Mouse (Mus musculus): ENCODE results near the gene Fryl.
A peak's percentile ranks its signal among the peaks of the same experiment; 100 is the strongest.

The Fryl gene

DNA sequence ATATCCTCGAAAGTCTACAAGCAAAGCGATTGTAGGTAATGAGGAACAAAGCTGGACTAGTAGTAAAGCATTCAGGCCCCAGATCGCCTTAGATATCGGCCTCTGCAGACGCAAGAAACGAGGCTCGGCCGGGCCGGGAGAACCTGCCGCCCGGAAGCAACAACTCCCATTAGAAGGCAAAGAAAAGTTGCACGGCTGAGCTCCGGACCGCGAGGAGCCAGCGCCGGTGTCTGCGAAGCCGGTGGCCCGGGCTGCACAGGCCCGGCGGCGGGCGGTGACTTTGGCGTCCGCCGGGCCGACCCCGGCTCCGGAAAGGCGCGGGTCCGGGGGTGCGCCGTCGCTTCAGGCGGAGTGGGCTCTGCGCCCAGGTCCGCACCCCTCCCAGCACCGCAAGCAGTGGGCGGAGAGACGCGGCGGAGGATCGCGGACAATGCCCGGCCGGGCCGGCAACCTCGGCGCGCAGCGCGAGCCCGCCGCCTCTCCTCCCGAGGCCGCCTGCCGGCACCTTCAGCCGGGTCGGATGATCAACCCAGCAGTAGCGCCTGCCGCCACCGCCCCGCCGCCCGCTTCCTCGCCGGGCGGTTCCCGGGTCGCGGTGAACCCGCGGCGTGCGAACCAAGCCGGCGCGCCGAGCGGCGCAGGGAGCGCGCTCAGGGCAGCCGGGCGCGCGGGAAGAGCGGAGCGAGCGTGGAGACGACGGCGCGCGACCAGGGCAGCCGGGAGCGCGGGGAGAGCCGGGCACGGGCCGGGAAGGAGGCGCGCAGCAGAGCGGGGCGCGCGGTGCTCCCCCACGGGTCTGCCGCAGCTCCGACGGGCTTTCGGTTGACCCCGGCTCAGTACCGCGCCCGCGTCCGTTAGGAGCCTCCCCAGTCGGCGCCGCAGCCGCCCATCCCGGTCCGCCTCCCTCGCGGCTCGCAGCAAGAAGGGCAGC, 833 bp downstream of the Fryl start:
- peak; percentile 65 for DNase-seq

GRCm38 (mm10) chr5:73254660-73255059, 1.8 kb downstream of the Fryl start:
- DNase-seq, result peak; percentile 42

GRCm38 (mm10) chr5:73252739-73253138, 3.7 kb downstream of the Fryl start:
- DNase-seq, result no peak

DNA sequence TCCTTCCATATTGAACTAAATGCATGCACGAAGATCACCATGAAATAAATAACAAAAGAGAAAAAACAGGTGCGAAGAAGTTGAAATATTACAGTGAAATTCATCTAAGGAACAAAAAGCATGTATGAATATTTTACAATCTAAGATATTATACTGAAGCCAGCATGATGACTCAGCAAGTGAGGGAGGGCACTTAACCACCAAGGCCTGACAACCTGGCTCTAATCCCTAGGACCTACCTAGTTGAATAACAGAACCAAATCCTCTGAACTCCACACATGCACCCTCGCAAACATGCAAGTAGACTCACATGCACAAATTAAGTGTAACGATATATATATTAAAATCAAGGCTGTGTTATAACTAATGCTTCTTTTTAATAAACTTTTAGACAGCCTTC, 7.1 kb downstream of the Fryl start:
- no peak for DNase-seq

DNA sequence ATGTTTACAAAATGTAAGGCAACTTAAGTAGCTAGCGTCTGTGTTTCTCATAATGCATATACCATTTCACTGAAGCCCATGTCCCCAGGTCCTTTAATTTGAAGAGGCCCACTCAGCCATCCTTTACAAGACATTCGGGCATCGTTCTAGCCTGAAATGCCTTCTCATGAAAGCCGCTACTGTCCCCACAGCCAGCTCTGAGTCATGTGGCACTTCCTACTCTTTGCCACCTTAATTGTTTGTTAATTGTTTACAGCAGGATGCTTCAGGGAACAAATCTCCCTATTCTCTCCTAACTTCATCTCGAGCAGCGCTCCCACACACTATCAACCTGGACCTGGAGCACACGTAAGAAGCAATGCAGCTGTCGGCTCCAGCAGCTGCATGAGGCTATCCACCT, 8.2 kb downstream of the Fryl start:
- no peak for DNase-seq

DNA sequence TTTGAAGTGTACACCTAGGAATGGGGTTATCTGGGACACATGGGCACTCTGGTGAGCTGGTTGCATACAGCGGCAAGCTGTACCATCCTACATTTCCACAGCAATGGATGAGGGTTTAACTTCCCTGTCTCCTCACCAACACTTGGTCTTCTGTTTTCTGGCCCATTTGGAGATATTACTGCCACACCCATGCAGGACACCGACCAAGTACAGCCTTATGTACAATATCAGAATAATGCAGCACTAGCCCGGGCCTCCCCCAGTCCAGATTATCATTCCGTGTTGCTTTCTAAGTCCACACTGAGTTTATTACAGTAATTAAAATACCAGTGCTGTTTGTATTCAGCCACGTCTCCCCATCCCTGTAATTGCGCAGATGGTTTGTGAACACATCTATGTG, 10.0 kb downstream of the Fryl start:
- DNase-seq, result no peak

DNA sequence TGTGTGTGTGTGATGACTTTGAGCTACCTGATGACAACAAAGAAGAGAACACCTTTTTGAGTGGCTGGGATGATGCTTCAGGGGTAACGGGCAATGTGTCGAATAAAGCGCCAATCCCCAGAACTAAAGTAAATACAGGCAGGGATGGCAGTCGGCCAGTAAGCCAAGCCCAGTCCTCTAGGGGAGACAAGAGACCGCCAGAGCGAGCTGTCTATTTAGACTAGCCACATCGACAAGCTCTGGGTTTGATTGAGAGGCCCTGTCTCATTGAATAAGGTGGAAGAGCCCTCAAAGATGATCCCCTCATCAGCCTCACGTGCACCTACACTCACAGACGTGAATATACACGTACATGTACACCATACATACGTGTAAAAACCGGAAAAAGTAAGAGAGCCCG, 12.0 kb downstream of the Fryl start:
- no peak for DNase-seq

- DNase-seq, result no peak
These were observed 14.5 kb downstream of the Fryl start for GRCm38 (mm10) chr5:73241966-73242365.

DNA sequence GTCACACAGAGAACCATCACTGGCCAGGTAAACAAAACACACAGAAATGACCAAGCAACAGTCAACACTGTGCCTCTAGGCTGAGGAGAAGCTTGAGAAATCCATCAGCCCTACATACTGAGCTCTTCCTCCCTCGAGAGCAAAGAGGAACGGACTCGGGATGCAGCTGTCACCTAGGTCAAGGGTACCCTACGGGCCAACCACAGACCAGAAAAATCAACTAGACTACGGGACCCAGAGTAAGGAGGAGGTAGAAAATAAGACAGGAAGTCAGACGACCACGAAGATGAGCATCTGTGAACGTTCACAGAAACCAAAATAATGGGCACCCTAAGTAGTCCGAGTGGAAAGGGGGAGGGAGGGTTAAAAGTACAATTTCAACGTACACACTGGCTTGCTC, 15.1 kb downstream of the Fryl start:
- peak; percentile 53 for DNase-seq

GRCm38 (mm10) chr5:73240391-73240790, 16.0 kb downstream of the Fryl start:
- no peak for DNase-seq

DNA sequence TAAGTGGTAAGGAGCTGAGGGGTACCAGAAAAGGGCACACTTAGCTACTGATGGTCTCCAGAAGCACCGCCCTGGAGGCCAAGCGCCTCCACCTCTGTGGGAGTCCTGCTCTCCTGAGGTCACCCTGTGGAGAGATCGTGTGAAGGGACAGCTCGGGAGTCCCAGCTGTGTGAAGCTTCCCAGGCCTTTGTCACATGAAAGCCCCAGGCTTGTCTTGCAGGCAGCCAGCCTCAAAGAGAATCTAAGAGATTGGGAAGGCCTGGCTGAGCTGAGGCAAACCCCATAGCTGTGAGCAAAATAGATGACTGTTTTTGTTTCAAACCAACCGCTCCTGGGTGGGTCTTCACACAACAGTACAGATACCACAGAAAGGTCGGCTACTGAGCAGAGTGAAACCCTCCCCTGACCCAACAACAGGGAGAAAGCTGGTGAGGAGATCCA, 19.5 kb downstream of the Fryl start:
- DNase-seq, result peak; percentile 21

DNA sequence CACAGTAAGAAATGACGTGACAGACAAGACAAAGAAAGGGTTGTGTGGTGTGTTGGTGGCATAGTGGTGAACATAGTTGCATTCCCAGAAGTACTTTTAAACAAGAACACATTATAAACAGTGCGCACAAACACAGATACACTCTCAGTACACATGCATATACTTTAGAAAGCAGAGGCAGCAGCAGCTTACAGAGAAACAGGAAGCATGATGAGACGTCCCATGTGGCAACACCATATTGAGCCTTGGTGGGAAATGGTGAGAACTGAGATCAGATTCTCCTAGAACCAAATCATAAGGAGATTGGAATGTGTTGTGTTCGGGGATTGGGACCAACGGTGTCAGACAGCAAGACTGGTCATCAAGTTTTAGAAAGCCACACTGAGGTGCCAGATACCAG, 21.2 kb downstream of the Fryl start:
- DNase-seq, result no peak

GRCm38 (mm10) chr5:73233018-73233881, 23.2 kb downstream of the Fryl start:
- no peak for DNase-seq

DNA sequence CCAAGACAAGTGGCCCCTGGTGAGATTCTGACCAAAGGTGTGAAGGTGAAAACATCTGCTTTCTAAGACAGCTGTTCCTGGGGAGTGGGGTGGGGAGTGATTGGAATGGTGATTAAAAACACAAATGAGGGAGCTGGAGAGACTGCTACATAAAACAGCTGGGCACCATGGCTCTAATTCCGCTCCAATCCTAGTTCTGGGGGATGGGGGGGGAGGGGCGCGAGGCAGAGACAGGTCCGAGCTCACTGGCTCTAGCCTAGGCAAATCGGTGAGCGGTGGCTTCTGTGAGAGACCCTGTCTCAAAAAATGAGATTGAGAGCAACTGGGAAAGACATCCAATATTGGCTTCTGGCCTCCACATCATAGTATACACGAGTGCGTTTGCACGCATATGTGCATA, 24.2 kb downstream of the Fryl start:
- DNase-seq, result no peak

DNA sequence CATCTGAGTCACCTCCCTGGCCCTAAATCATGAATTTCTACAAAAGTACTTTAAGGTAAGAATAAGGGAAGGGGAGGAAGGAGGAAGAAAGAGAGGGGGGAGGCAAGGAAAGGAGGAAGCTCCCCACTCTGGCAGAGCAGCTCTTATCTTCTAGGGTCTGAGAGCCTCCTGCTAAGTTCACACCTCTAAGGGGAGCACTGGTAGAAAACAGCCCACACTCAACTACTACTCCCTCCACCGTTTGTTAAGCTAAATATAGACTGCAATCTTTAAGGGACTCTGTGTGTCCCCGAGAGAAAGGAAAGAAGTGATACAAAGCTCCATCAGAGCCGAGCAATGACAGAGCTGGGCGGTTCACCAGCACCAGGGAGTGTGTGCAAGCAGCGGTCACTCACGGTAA, 24.6 kb downstream of the Fryl start:
- DNase-seq, result no peak

- no peak for DNase-seq
These were observed 26.2 kb downstream of the Fryl start for GRCm38 (mm10) chr5:73230171-73230570.

DNA sequence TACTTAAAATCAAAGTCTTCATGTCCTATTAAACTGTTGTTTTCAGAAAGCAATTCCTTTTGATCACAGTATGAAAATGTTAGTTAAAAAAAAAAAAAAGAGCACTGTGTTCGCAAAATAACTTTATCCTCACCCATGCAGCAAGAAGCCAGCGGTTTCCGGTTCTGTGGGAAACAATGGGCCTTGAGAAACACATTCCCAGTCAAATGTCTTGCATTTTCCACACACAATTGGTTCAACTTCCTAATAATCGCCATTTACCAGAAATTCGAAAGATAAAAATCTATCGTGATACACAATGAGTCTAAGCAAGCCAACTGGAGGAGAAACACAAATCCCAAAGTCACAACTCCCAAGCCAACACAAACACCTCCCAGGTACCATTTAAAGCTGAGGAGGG, 27.0 kb downstream of the Fryl start:
- no peak for DNase-seq

GRCm38 (mm10) chr5:73228291-73229049, 27.9 kb downstream of the Fryl start:
- no peak for DNase-seq

- DNase-seq, result no peak
These were observed 28.8 kb downstream of the Fryl start for GRCm38 (mm10) chr5:73227518-73228101.

DNA sequence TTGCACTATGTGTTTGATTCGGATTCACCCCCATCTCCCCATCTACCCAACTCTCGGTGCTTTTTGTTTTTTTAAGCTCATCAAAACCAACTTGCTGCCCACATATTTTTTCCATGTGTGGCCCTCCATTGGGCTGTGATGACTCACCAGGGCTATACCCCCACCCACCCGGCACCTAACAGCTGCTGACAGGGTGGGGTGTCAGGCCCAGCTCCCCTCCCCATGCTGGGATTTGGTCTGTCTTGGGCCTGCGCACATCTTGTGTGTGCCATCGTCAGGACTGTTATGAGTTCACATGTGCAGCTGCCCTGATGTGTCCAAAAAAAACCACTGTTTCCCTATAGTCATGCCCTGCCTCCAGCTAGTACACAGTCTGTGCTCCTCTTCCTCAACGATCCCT, 33.4 kb downstream of the Fryl start:
- DNase-seq, result no peak

- DNase-seq, result no peak
These were observed 34.0 kb downstream of the Fryl start for GRCm38 (mm10) chr5:73222397-73222796.

DNA sequence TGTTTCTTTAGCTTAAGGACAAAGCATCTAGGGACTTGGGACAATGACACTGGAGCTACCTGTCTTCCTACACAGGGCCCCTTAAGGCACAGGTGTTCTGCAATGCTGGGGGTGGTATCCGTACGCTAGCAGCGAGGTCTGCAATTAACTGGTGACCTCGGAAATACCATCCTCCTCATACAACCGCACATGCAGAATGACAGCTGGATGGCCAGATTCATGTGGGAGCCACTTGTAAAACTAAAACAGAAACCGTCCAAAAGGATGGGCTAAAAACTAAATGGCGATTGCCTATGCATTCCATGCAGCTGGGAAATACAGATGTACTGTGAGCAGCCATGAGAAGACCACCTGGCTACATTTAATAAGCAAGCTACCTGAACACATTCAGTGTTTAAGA, 34.6 kb downstream of the Fryl start:
- DNase-seq, result no peak

GRCm38 (mm10) chr5:73219716-73220115, 36.7 kb downstream of the Fryl start:
- DNase-seq, result no peak
